Mouse (Mus musculus): ENCODE data around the gene Napepld.
"Not testable (repeated sequence)": the region's sequence is repeated elsewhere in the genome, so short reads cannot be mapped to it uniquely, and the experiment has no call there.

The Napepld gene

GRCm38 (mm10) chr5:21706546-21706945 lies 5.3 kb upstream of the Napepld start:
- no peak for DNase-seq (ENCODE audit: low spot score in 2 of 2)

- no peak for DNase-seq (ENCODE audit: low spot score in 2 of 2)
Observed at GRCm38 (mm10) chr5:21703708-21704107, 2.5 kb upstream of the Napepld start.

- no peak for DNase-seq (ENCODE audit: low spot score in 2 of 2)
Observed at GRCm38 (mm10) chr5:21702873-21703475, 1.8 kb upstream of the Napepld start.

GRCm38 (mm10) chr5:21702009-21702364 lies 791 bp upstream of the Napepld start:
- DNase-seq (ENCODE audit: low spot score in 2 of 2), result no peak

GRCm38 (mm10) chr5:21700934-21701333 lies 262 bp downstream of the Napepld start:
- no peak for DNase-seq (ENCODE audit: low spot score in 2 of 2)

DNA sequence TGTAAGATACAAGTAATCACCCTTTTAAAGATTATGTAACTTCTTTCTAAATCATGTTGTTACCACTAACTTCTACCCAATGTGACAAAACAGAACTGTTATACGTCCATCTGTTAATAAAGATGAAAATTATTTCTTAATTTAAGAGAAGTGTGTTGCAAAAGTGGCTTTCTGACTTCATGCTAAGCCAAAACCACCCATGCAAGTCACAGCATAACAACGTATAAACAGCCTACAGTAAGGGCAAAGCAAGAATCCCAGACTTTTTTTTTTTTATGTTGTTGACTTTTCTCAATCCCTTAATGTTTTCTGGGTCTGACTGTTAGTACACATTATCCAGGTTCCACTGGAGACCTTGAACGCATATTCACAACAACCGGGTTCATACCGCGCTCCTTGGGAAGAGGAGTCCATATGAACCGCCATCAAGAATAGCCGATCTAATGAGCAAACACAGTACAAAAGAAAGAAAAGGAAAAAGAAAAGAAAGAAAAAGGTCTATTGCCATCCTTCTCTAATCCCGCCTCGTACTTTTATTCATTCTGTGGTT lies 849 bp downstream of the Napepld start:
- no peak for DNase-seq (ENCODE audit: low spot score in 2 of 2)

- DNase-seq (ENCODE audit: low spot score in 2 of 2), result not testable (repeated sequence)
Observed at GRCm38 (mm10) chr5:21699555-21699954, 1.6 kb downstream of the Napepld start.

GRCm38 (mm10) chr5:21694854-21695490 lies 6.2 kb downstream of the Napepld start:
- DNase-seq (ENCODE audit: low spot score in 2 of 2), result no peak

DNA sequence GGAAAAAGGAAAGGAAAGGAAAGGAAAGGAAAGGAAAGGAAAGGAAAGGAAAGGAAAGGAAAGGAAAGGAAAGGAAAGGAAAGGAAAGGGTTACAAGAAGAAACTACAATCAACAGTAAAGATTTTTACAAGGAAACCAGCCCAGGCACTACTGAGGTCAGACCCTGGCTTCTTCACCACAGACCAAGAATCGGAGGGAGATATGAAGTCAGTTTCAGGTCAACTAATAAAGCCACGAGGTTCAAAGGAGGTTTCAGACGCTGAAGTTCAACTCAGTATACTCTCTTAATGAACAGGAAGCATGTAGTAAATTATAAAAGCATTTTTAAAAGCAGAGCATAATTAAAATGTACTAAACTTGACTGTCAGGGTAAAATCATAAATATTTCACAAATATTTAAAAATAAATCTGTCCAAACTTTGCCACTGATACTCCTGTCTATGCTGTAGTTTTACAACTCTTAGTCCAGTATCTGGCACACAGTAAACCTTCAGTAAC lies 7.8 kb downstream of the Napepld start:
- no peak for DNase-seq (ENCODE audit: low spot score in 2 of 2)

DNA sequence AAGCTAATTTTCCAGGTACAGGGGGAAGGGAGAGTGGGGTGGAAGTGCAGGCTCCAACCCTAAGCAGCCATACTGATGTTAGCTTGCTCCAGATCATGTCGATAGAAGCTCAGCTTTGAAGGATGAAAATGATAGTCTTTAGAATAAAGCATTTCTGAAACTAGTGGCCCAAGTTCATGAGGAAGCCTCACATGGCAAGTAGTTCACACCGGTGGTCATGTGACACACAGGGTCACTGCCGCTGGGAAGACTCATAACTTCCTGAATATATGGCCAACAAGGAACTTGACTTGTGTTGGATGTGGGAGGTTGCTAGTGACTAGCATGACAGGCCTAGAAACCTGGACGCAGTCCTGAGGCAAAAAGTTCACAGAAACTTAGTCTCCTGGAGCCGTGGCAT lies 9.0 kb downstream of the Napepld start:
- DNase-seq (ENCODE audit: low spot score in 2 of 2), result no peak

GRCm38 (mm10) chr5:21687042-21687441 lies 14.2 kb downstream of the Napepld start:
- DNase-seq (ENCODE audit: low spot score in 2 of 2), result no peak

DNA sequence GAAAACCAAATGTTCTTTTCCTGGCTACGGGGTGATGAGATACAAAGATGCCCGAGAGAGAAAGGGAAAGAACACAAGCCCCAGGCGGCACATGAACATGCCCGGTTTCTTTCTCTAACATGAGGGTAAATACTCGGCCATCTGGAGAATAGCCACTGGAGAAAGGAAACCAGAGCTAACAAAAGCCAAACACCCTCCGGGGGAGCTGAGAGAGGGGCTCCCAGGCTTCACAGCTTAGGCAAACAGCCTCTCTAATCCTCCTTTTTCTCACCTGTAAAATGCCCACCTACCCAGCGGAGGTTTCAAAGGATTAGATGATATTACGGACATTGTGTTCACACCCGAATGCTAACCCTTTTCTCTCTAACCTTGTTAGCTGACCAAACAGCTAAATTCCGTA lies 16.2 kb downstream of the Napepld start:
- no peak for DNase-seq (ENCODE audit: low spot score in 2 of 2)

GRCm38 (mm10) chr5:21683811-21684210 lies 17.4 kb downstream of the Napepld start:
- no peak for DNase-seq (ENCODE audit: low spot score in 2 of 2)

DNA sequence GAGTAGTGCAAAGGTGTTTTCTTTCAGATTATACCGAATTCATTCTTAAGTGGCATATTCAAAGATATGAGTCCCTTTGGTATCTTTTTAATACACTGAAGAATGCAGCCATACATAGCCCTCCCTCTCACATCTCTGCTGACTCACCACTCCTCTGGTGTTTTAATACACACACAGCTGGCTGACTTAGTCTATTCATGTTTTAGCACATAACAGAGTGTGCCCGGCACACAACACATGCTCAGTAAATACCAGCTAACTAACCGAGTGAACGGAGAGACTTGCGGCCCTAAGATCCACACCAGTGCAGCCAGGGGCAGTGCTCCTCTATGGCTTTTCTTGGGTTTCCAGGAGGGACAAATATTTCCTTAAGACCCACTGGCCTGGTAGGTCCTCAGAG lies 20.3 kb downstream of the Napepld start:
- DNase-seq (ENCODE audit: low spot score in 2 of 2), result no peak

GRCm38 (mm10) chr5:21680029-21680428 lies 21.2 kb downstream of the Napepld start:
- DNase-seq (ENCODE audit: low spot score in 2 of 2), result no peak

DNA sequence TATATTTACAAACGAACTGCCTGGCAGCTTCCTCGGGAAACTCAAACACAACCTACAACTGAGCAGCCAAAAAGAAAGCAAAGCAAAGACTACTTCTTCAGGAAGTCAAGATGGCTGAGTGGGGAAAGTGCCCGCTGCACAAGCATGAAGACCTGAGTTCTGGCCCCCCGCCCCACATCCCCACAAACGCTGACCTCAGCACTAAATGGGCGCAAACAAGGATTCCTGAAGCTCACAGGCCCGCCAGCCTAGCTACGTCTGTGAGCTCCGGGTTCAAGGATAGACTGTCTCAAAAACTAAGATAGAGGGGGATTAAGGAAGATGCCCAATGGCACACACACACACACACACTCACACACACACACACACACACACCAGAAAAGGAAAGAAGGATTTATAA lies 22.8 kb downstream of the Napepld start:
- no peak for DNase-seq (ENCODE audit: low spot score in 2 of 2)

DNA sequence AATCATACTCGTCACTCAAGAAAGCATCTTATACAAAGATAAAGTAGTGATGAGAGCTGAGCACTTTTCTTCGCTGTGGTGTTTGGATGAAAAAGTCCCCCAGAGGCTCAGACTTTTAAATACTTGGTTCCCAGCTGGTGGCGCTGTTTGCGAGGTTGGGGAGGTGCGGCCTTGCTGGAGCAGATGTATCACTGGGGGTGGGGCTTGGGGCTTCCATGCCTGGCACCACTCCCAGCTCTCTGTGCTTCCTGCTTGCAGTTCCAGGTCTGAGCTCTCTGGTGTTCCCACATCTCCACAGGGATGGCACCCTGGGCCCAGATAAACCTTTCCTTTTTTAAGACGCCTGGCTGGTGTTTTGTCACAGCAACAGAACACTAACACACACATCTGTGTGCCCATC lies 23.3 kb downstream of the Napepld start:
- no peak for DNase-seq (ENCODE audit: low spot score in 2 of 2)

DNA sequence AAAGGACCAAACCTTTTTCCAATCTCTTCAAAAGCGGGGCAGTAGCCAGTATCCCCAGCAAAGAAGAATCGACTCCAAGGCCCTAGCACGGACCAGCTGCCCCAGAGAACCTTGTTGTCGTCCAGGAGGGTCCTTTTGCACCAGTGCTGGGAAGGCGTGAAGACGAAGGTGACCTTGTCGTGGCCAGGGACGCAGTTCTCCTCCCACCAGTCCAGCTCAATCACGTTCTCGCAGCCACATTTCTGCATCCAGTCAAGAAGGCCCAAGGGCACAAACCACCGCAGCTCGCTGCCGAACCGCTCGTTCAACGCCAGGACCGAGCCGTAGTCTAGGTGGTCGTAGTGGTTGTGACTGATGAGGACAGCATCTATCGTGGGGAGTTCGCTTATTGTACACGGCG lies 25.7 kb downstream of the Napepld start:
- DNase-seq (ENCODE audit: low spot score in 2 of 2), result no peak

DNA sequence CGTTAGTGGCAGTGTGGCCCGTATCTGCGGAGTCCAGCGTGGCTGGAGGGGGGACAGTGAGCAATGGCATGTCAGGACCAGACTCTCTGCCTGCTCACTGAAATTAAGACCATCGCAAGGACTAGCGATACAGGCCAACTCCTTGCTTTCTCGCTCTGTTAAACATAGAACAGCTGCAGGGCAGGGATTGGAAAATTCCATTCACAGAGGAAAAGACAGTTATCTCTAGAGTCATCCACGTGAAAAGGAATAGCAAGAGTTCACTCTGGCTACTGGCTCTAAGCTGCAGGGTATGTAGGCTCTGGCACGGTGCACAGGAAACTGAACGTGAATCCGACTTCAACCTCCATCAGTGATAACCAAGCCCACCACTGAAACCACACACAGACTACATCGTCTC lies 26.2 kb downstream of the Napepld start:
- DNase-seq (ENCODE audit: low spot score in 2 of 2), result no peak

DNA sequence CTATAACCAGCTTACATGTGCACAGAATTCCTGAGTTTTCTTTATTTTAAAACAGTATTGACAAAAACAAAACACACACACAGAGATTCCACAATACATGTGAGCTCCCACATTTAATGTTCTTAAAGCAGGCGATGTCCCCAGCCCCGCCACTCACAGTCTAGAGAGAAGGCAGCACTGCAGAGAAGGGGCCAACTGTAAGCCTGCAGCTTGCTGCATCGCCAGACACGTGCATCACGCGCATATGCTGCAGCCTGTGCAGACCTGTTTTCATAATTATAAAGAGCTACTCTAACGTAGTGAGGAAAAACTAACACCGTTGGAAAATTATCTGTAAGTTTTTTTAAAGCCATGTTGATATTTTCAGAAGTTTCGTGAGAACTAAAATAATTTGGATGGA lies 27.5 kb downstream of the Napepld start:
- no peak for DNase-seq (ENCODE audit: low spot score in 2 of 2)

DNA sequence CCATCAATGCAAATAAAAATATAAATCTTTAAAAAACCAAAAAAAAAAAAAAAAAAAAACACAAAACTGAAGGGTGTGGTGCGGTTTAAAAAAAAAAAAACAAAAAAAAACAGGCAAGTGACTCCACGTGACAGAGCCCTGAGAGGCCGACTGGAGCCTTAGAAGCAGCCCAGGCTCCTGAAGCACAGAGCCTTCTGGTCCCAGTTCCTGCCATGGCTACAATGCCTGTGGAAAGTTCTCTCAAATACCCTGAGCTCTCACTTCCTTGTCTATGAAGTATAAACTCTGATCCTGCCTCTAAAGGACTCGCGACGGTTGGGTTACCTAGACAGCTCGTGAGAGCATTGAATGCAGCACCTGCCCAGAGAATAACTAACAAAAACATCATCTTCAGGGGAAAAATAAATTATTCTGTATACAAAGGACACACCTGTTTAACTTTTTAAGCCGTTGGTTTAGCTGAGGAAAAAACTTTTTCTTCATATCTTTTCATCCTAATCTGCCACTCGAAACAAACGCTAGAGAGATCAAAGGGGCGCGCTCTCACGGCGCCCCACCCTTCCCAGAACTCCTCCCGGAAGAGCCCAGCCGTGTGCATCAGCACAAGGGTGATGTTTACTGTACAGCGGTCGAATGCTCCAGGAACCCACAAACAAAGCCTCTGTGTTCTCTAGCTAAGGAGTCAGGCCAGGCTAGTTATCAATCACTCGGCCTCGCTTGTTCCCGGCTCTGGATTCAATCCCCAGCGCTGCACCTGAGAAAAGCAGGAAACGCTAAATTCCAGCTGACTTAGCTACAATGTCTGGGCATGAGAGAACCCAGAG lies 28.2 kb downstream of the Napepld start:
- no peak for DNase-seq (ENCODE audit: low spot score in 2 of 2)

- no peak for DNase-seq (ENCODE audit: low spot score in 2 of 2)
Observed at GRCm38 (mm10) chr5:21669307-21669706, 31.9 kb downstream of the Napepld start.

Measured in urinary bladder, postnatal 4 days (tissue).